7 mouse cellular contexts compared by ENCODE assay signal in genomic region chr8:119258642-119259041, GRCm38 (mm10).
A peak's percentile ranks its signal among the peaks of the same experiment; 100 is the strongest.
DNase-seq lines count a peak whose midpoint lies in the region; ATAC-seq and TF ChIP-seq lines count a peak whose summit lies in the region.

No protein-coding gene starts in this region.

- no peak overlapping the region for H3K4me3 ChIP-seq in lung, embryonic 14.5 days (ENCODE audit: low read depth, low read length)
- H3K4me3 ChIP-seq in lung, adult 2 months (replicated peaks; ENCODE audit: extremely low read depth, low read depth, low read length), result no peak overlapping the region

- H3K36me3 ChIP-seq in lung, embryonic 14.5 days (ENCODE audit: insufficient read depth), result no peaks in the 10 kb centered on the region

- peak; percentile 54; the same call in 1 of the 2 replicates for ATAC-seq in lung, embryonic 14.5 days (ENCODE audit: insufficient read depth)
- no peak for ATAC-seq in frontal cortex, adult (ENCODE audit: low TSS enrichment)

- no peak for TF ChIP-seq POLR2A in lung, adult 2 months (IDR thresholded peaks at IDR 0.05; ENCODE audit: borderline replicate concordance, extremely low read depth, low read depth, low read length)

- H3K27ac ChIP-seq in lung, embryonic 14.5 days (ENCODE audit: low read depth), result no peak overlapping the region

- DNase-seq in lung, embryonic 14.5 days, result peak; percentile 82
- DNase-seq in lung, adult 2 months, result no peak
- peak; percentile 27 for DNase-seq in adipocyte (ENCODE audit: low spot score)
- DNase-seq in hindlimb bud, embryonic 11.5 days (ENCODE audit: extremely low spot score, low read depth, low spot score), result peak; percentile 26
- DNase-seq in retina, embryonic 14.5 days (ENCODE audit: low spot score), result peak; percentile 39
- DNase-seq in urinary bladder, postnatal 36 days (ENCODE audit: low spot score in 2 of 2), result no peak

- H3K4me2 ChIP-seq in lung, embryonic 14.5 days, result no peak overlapping the region

- H3K4me1 ChIP-seq in lung, embryonic 14.5 days (ENCODE audit: insufficient read depth), result no peaks in the 10 kb centered on the region
- H3K4me1 ChIP-seq in lung, adult 2 months (ENCODE audit: control insufficient read depth, insufficient read depth, low read length), result no peaks in the 10 kb centered on the region

- no peaks in the 10 kb centered on the region for H3K27me3 ChIP-seq in lung, embryonic 14.5 days (ENCODE audit: insufficient read depth, low read length)

- H3K9ac ChIP-seq in lung, embryonic 14.5 days, result no peak overlapping the region

- H3K9me3 ChIP-seq in lung, embryonic 14.5 days (ENCODE audit: low read depth, low read length), result no peaks in the 10 kb centered on the region

- TF ChIP-seq CTCF in lung, embryonic 14.5 days (IDR thresholded peaks at IDR 0.05; ENCODE audit: low read depth), result no peak
- TF ChIP-seq CTCF in lung, adult 2 months (IDR thresholded peaks at IDR 0.05; ENCODE audit: insufficient read depth, low read length), result no peak

- WGBS in lung, embryonic 14.5 days, result 31% methylated on average over 11 of the region's 11 CpGs
- 32% methylated on average over 11 of the region's 11 CpGs for WGBS in lung, adult 2 months

Comparison
In these comparisons a context has a peak if more than half of its experiments do, and no peak if none do; other contexts are left out.
1. DNase-seq: peak in lung, embryonic 14.5 days (single experiment), adipocyte (single experiment), hindlimb bud, embryonic 11.5 days (single experiment) and retina, embryonic 14.5 days (single experiment); none in lung, adult 2 months (single experiment) and urinary bladder, postnatal 36 days (0 of 2).